10 mouse cellular contexts compared by ENCODE assay signal in genomic region chr7:111969198-111969887, GRCm38 (mm10). TPM values are rescaled to one million over a fixed set of nuclear protein-coding genes. Genes with fewer than 3 reads are reported as not detected.
A peak's percentile ranks its signal among the peaks of the same experiment; 100 is the strongest.
DNase-seq lines count a peak whose midpoint lies in the region; ATAC-seq and TF ChIP-seq lines count a peak whose summit lies in the region.
"Had no signal": no experiment of that assay in that cellular context is flagged by ENCODE, and none has a peak within 500 bp of the region (broad histone marks: within the 10 kb centered on the region; RNA-seq: fewer than 3 reads in every experiment).

No protein-coding gene starts in this region.

- no peak overlapping the region for H3K4me2 ChIP-seq in midbrain, embryonic 13.5 days (replicated peaks)
- no peak overlapping the region for H3K4me2 ChIP-seq in forebrain, embryonic 15.5 days (replicated peaks)
- no peak overlapping the region for H3K4me2 ChIP-seq in intestine, postnatal 0 days (replicated peaks; ENCODE audit: low read depth)
- H3K4me2 ChIP-seq: embryonic facial prominence, embryonic 12.5 days; neural tube, embryonic 13.5 days had no signal

- peak; percentile 83 for TF ChIP-seq CTCF in intestine, postnatal 0 days (IDR thresholded peaks at IDR 0.05; ENCODE audit: low read depth)

- H3K36me3 ChIP-seq in midbrain, embryonic 10.5 days = no peaks in the 10 kb centered on the region
- H3K36me3 ChIP-seq in midbrain, embryonic 13.5 days = no peaks in the 10 kb centered on the region
- no peaks in the 10 kb centered on the region for H3K36me3 ChIP-seq in forebrain, embryonic 15.5 days
- no peaks in the 10 kb centered on the region for H3K36me3 ChIP-seq in intestine, postnatal 0 days (ENCODE audit: control insufficient read depth, insufficient read depth)
- H3K36me3 ChIP-seq: embryonic facial prominence, embryonic 12.5 days; neural tube, embryonic 13.5 days had no signal

- no peak overlapping the region for H3K9ac ChIP-seq in midbrain, embryonic 13.5 days (replicated peaks)
- H3K9ac ChIP-seq in forebrain, embryonic 15.5 days (replicated peaks) = no peak overlapping the region
- H3K9ac ChIP-seq in intestine, postnatal 0 days (ENCODE audit: low read depth, low read length) = no peak overlapping the region
- H3K9ac ChIP-seq: embryonic facial prominence, embryonic 12.5 days; neural tube, embryonic 13.5 days had no signal

- H3K27ac ChIP-seq in midbrain, embryonic 10.5 days (replicated peaks) = no peak overlapping the region
- no peak overlapping the region for H3K27ac ChIP-seq in midbrain, embryonic 13.5 days
- no peak overlapping the region for H3K27ac ChIP-seq in forebrain, embryonic 15.5 days (replicated peaks)
- H3K27ac ChIP-seq in intestine, postnatal 0 days (ENCODE audit: low read depth, low read length) = no peak overlapping the region
- H3K27ac ChIP-seq: embryonic facial prominence, embryonic 12.5 days; neural tube, embryonic 13.5 days had no signal

- no peaks in the 10 kb centered on the region for H3K9me3 ChIP-seq in midbrain, embryonic 10.5 days (replicated peaks)
- no peaks in the 10 kb centered on the region for H3K9me3 ChIP-seq in midbrain, embryonic 13.5 days
- H3K9me3 ChIP-seq in forebrain, embryonic 15.5 days = no peaks in the 10 kb centered on the region
- H3K9me3 ChIP-seq in intestine, postnatal 0 days (ENCODE audit: control insufficient read depth) = no peaks in the 10 kb centered on the region
- H3K9me3 ChIP-seq: embryonic facial prominence, embryonic 12.5 days; neural tube, embryonic 13.5 days had no signal

- intact Hi-C loops in left cerebral cortex, postnatal 4 days (cut with DNase I) = loop anchor here (2.0 to 10.0 kb wide), 4 partner anchors 189 to 915 kb away; no protein-coding TSS in a partner anchor

- no peaks in the 10 kb centered on the region for H3K27me3 ChIP-seq in midbrain, embryonic 10.5 days (ENCODE audit: low read depth, poor library complexity, severe bottlenecking)
- H3K27me3 ChIP-seq in midbrain, embryonic 13.5 days = no peaks in the 10 kb centered on the region
- no peaks in the 10 kb centered on the region for H3K27me3 ChIP-seq in forebrain, embryonic 15.5 days
- no peaks in the 10 kb centered on the region for H3K27me3 ChIP-seq in intestine, postnatal 0 days (replicated peaks; ENCODE audit: control insufficient read depth, insufficient read depth, low read length)
- H3K27me3 ChIP-seq: embryonic facial prominence, embryonic 12.5 days; neural tube, embryonic 13.5 days had no signal

- H3K4me1 ChIP-seq in midbrain, embryonic 10.5 days = peaks cover 16% of the 10 kb centered on the region
- H3K4me1 ChIP-seq in midbrain, embryonic 13.5 days (replicated peaks) = peaks cover 4% of the 10 kb centered on the region
- H3K4me1 ChIP-seq in forebrain, embryonic 15.5 days = no peaks in the 10 kb centered on the region
- H3K4me1 ChIP-seq in intestine, postnatal 0 days (replicated peaks; ENCODE audit: control insufficient read depth, insufficient read depth, low read length) = no peaks in the 10 kb centered on the region
- H3K4me1 ChIP-seq: embryonic facial prominence, embryonic 12.5 days had no signal

- H3K4me3 ChIP-seq in midbrain, embryonic 10.5 days = no peak overlapping the region
- H3K4me3 ChIP-seq in midbrain, embryonic 13.5 days (replicated peaks) = no peak overlapping the region
- H3K4me3 ChIP-seq in forebrain, embryonic 15.5 days = no peak overlapping the region
- no peak overlapping the region for H3K4me3 ChIP-seq in intestine, postnatal 0 days (ENCODE audit: low read depth, low read length)
- H3K4me3 ChIP-seq: embryonic facial prominence, embryonic 12.5 days; neural tube, embryonic 13.5 days had no signal

- 57% methylated on average over 4 of the region's 4 CpGs for WGBS in midbrain, embryonic 10.5 days
- WGBS in midbrain, embryonic 13.5 days = 53% methylated on average over 4 of the region's 4 CpGs
- WGBS in forebrain, embryonic 15.5 days = 53% methylated on average over 4 of the region's 4 CpGs
- 52% methylated on average over 4 of the region's 4 CpGs for WGBS in intestine, postnatal 0 days

- ATAC-seq in midbrain, embryonic 13.5 days = no peak
- peak; percentile 58; the same call in 1 of the 2 replicates for ATAC-seq in cerebellum, adult (ENCODE audit: insufficient number of reproducible peaks, low FRiP score, low TSS enrichment)
- ATAC-seq in forebrain, embryonic 15.5 days (replicated peaks) = peak; percentile 71
- no peak for ATAC-seq in intestine, postnatal 0 days

- peak; percentile 50 for DNase-seq in midbrain, embryonic 10.5 days (ENCODE audit: low spot score)
- peak; percentile 74 for DNase-seq in left cerebral cortex, postnatal 4 days
- DNase-seq in ovary, postnatal 14 days (ENCODE audit: low spot score) = peak; percentile 75
- DNase-seq in urinary bladder, postnatal 10 days (ENCODE audit: low spot score) = peak; percentile 22

RNA-seq across cellular contexts. Expression of gene Usp47, which starts 54.0 kb away (rescaled TPM):
- 78.3 and 93.7 TPM in 2 replicates for polyA plus RNA-seq in midbrain, embryonic 10.5 days (2016; fragmentation: Nextera tagmentation; extraction: Ambion mirVana)
- polyA plus RNA-seq in midbrain, embryonic 13.5 days (2015; fragmentation: Nextera tagmentation; extraction: Ambion mirVana) = 87.2 and 90.3 TPM in 2 replicates
- polyA plus RNA-seq in forebrain, embryonic 15.5 days (2015; fragmentation: Nextera tagmentation; extraction: Ambion mirVana) = 88.1 and 91.3 TPM in 2 replicates
- 26.9 and 29.6 TPM in 2 replicates for polyA plus RNA-seq in intestine, postnatal 0 days (2015; fragmentation: Nextera tagmentation; extraction: Ambion mirVana)
- total RNA-seq in left cerebral cortex, postnatal 4 days (2021) = 100 to 1,000 TPM in 1 of 2 experiments, 10 to 100 TPM in 1; 97.2 to 104 TPM

Comparison
In these comparisons a context has a peak if more than half of its experiments do, and no peak if none do; other contexts are left out.
1. DNase-seq: peak in every context shown above with its lines; median percentile 75 in ovary, postnatal 14 days; 74 in left cerebral cortex, postnatal 4 days; 50 in midbrain, embryonic 10.5 days; 22 in urinary bladder, postnatal 10 days.
2. ATAC-seq: peak in cerebellum, adult (single experiment) and forebrain, embryonic 15.5 days (single experiment); none in midbrain, embryonic 13.5 days (single experiment) and intestine, postnatal 0 days (single experiment).